Mouse (Mus musculus) kidney, embryonic 16.5 days (tissue): ENCODE data around the gene Xylt1. TPM values are rescaled to one million over a fixed set of nuclear protein-coding genes. Genes with fewer than 3 reads are reported as not detected.

Experiments
- ATAC-seq: fragments of 200-750 bp; cut with Nextera tagmentation; 2 replicates; pipeline ENCODE4 v1.8.0; 2017; ENCODE audit warnings: moderate TSS enrichment; ENCODE audit not compliant: low FRiP score, low TSS enrichment
- H3K27ac ChIP-seq: fragments of 300-500 bp; sonication (generic); 2 replicates; pipeline ENCODE4 v1.5.1; 2014; ENCODE audit warnings: low read length
- H3K27me3 ChIP-seq: fragments of 300-500 bp; sonication (generic); 2 replicates; pipeline ENCODE4 v1.6.1; 2014; ENCODE audit warnings: low read length, control low read depth, mixed read lengths; ENCODE audit not compliant: insufficient read depth
- H3K36me3 ChIP-seq: fragments of 300-500 bp; sonication (generic); 2 replicates; pipeline ENCODE4 v1.6.1; 2014; ENCODE audit warnings: low read length, control low read depth, mixed read lengths; ENCODE audit not compliant: insufficient read depth
- H3K4me1 ChIP-seq: fragments of 300-500 bp; sonication (generic); 2 replicates; pipeline ENCODE4 v1.6.1; 2014; ENCODE audit warnings: low read length, control low read depth, mixed read lengths; ENCODE audit not compliant: insufficient read depth
- H3K4me2 ChIP-seq: fragments of 300-500 bp; sonication (generic); replicated peaks from 2 replicates; pipeline ENCODE4 v1.6.1; 2014; ENCODE audit warnings: low read depth, low read length
- H3K4me3 ChIP-seq: fragments of 300-500 bp; sonication (generic); 2 replicates; pipeline ENCODE4 v1.5.1; 2014; ENCODE audit warnings: mild to moderate bottlenecking, low read length
- H3K9ac ChIP-seq: fragments of 300-500 bp; sonication (generic); replicated peaks from 2 replicates; pipeline ENCODE4 v1.6.1; 2014; ENCODE audit warnings: low read length
- H3K9me3 ChIP-seq: fragments of 300-500 bp; sonication (generic); 2 replicates; pipeline ENCODE4 v1.6.1; 2016; ENCODE audit warnings: low read length, control low read depth
- WGBS: fragments of 180-500 bp; shearing (Covaris S2); extraction: QIAGEN DNeasy Blood & Tissue Kit; methylation state at CpG from one replicate; pipeline ENCODE4 v1.1.7; 2014; 5-methylcytosine and 5-hydroxymethylcytosine counted together
- polyA plus RNA-seq: library from polyadenylated mRNA; unstranded; fragments of >200 nt; fragmentation: Nextera tagmentation; extraction: Ambion mirVana; gene quantifications from 2 replicates; pipeline ENCODE4 v1.2.1, GENCODE M21; 2015

The Xylt1 gene
- polyA plus RNA-seq, 1 experiment from 2014 or later, result 1.6 TPM

GRCm38 (mm10) chr7:117709901-117710607, 329.3 kb downstream of the Xylt1 start:
- Histone ChIP-seq H3K27ac (no peak overlapping the region), H3K9me3 (no peaks in the 10 kb centered on the region), H3K9ac (no peak overlapping the region), H3K36me3 (no peaks in the 10 kb centered on the region), H3K4me3 (no peak overlapping the region), H3K4me2 (no peak overlapping the region), H3K27me3 (no peaks in the 10 kb centered on the region), H3K4me1 (no peaks in the 10 kb centered on the region)
- ATAC-seq, result no peak
- WGBS, result 63% methylated on average over 10 of the region's 10 CpGs

- H3K4me2 ChIP-seq, result no peak overlapping the region
- 90% methylated on average over 5 of the region's 5 CpGs for WGBS
- no peaks in the 10 kb centered on the region for H3K9me3 ChIP-seq
These were observed 336.2 kb downstream of the Xylt1 start for GRCm38 (mm10) chr7:117716876-117717408.

GRCm38 (mm10) chr7:117720426-117720825, 339.6 kb downstream of the Xylt1 start:
- no peak for ATAC-seq
- Histone ChIP-seq H3K4me1 (no peaks in the 10 kb centered on the region), H3K4me3 (no peak overlapping the region), H3K36me3 (no peaks in the 10 kb centered on the region), H3K27me3 (no peaks in the 10 kb centered on the region), H3K4me2 (no peak overlapping the region), H3K9me3 (peaks cover 6% of the 10 kb centered on the region; the same call in 1 of the 2 replicates), H3K9ac (no peak overlapping the region), H3K27ac (no peak overlapping the region)
- WGBS, result 33% methylated on average over 6 of the region's 6 CpGs

More at GRCm38 (mm10) chr7:117716876-117717408, 336.2 kb downstream of the Xylt1 start:
- no peak overlapping the region for H3K4me3 ChIP-seq
- no peaks in the 10 kb centered on the region for H3K4me1 ChIP-seq
- H3K36me3 ChIP-seq, result no peaks in the 10 kb centered on the region
- no peak overlapping the region for H3K27ac ChIP-seq
- H3K27me3 ChIP-seq, result no peaks in the 10 kb centered on the region
- ATAC-seq, result no peak
- H3K9ac ChIP-seq, result no peak overlapping the region
